Mouse (Mus musculus) heart, postnatal 0 days (tissue): ENCODE results near the gene Mst1.

ENCODE experiments used
- CTCF ChIP-seq: IDR thresholded peaks from 2 replicates; pipeline ENCODE4 v1.5.1; 2016; ENCODE audit warnings: antibody characterized with exemption, control low read depth, low read depth
- EP300 ChIP-seq: IDR thresholded peaks from 2 replicates; pipeline ENCODE4 v1.6.1; 2016; ENCODE audit warnings: antibody characterized with exemption, low read depth

GRCm38 (mm10) chr9:108085261-108085660, 5.0 kb downstream of the Mst1 start:
- TF ChIP-seq CTCF (no peak), EP300 (no peak)
